Mouse (Mus musculus) myocyte (in vitro differentiated cells): ENCODE measurements around the gene Irx5. TPM values are rescaled to one million over a fixed set of nuclear protein-coding genes. Genes with fewer than 3 reads are reported as not detected.

Experiments
- H3K27me3 ChIP-seq: one replicate; pipeline ENCODE4 v1.6.1; 2011; ENCODE audit not compliant: control insufficient read depth, insufficient read depth, insufficient read length
- H3K36me3 ChIP-seq: one replicate; pipeline ENCODE4 v1.6.1; 2011; ENCODE audit not compliant: control insufficient read depth, insufficient read depth
- H3K4me2 ChIP-seq: one replicate; pipeline ENCODE4 v1.6.1; 2011; ENCODE audit warnings: low read depth, control low read depth
- H3K4me3 ChIP-seq: one replicate; pipeline ENCODE4 v1.5.1; 2011; ENCODE audit warnings: mild to moderate bottlenecking, control low read depth, moderate library complexity
- H3K79me2 ChIP-seq: one replicate; pipeline ENCODE4 v1.6.1; 2011; ENCODE audit not compliant: control insufficient read depth, insufficient read depth
- H3ac ChIP-seq: one replicate; pipeline ENCODE4 v1.6.1; 2011; ENCODE audit not compliant: control insufficient read depth, insufficient read length
- CEBPB ChIP-seq: IDR thresholded peaks from 2 replicates; pipeline ENCODE4 v1.6.1; 2011; ENCODE audit warnings: mild to moderate bottlenecking, moderate library complexity; ENCODE audit not compliant: poor library complexity, insufficient read depth, severe bottlenecking
- E2F4 ChIP-seq: IDR thresholded peaks from one replicate; pipeline ENCODE4 v1.6.1; 2011; ENCODE audit warnings: mild to moderate bottlenecking, control low read depth, moderate library complexity; ENCODE audit not compliant: insufficient read depth
- MAX ChIP-seq: IDR thresholded peaks from one replicate; pipeline ENCODE4 v1.6.1; 2011; ENCODE audit warnings: low read depth, mild to moderate bottlenecking, control low read depth
- MYOD1 ChIP-seq, 3 experiments: IDR thresholded peaks; one replicate each; pipeline ENCODE4 v1.6.1; 2011; ENCODE audit warnings: control low read depth in 2 of 3, low read depth in 2 of 3, mild to moderate bottlenecking in 2 of 3, moderate library complexity in 1 of 3; ENCODE audit not compliant: insufficient read length in 2 of 3, control insufficient read depth in 1 of 3
- MYOG ChIP-seq, 3 experiments: IDR thresholded peaks; one replicate each; pipeline ENCODE4 v1.6.1; 2011; ENCODE audit warnings: control low read depth in 2 of 3, low read depth in 2 of 3, mild to moderate bottlenecking in 2 of 3; ENCODE audit not compliant: insufficient read length in 2 of 3, control insufficient read depth in 1 of 3, insufficient read depth in 1 of 3
- POLR2A ChIP-seq: IDR thresholded peaks from one replicate; pipeline ENCODE4 v1.6.1; 2011; ENCODE audit warnings: low read depth, mild to moderate bottlenecking, control low read depth, moderate library complexity; ENCODE audit not compliant: insufficient read length
- POLR2AphosphoS2 ChIP-seq: IDR thresholded peaks from one replicate; pipeline ENCODE4 v1.6.1; 2011; ENCODE audit warnings: low read depth, control low read depth; ENCODE audit not compliant: insufficient read length
- REST ChIP-seq: IDR thresholded peaks from one replicate; pipeline ENCODE4 v1.6.1; 2011; ENCODE audit warnings: mild to moderate bottlenecking, control low read depth, moderate library complexity; ENCODE audit not compliant: insufficient read depth, insufficient read length
- SRF ChIP-seq: IDR thresholded peaks from one replicate; pipeline ENCODE4 v1.6.1; 2011; ENCODE audit warnings: low read depth; ENCODE audit not compliant: control insufficient read depth, insufficient read length
- TCF12 ChIP-seq: IDR thresholded peaks from one replicate; pipeline ENCODE4 v1.6.1; 2011; ENCODE audit warnings: mild to moderate bottlenecking, control low read depth; ENCODE audit not compliant: poor library complexity, insufficient read depth, severe bottlenecking
- TCF3 ChIP-seq: IDR thresholded peaks from one replicate; pipeline ENCODE4 v1.6.1; 2011; ENCODE audit warnings: low read depth, control low read depth; ENCODE audit not compliant: insufficient read length
- USF1 ChIP-seq: IDR thresholded peaks from one replicate; pipeline ENCODE4 v1.6.1; 2011; ENCODE audit warnings: low read depth, mild to moderate bottlenecking, control low read depth, moderate library complexity
- polyA plus RNA-seq: library from polyadenylated mRNA; unstranded; fragments of >200 nt; fragmentation: generic; extraction: Trizol; gene quantifications from one replicate; pipeline ENCODE4 v1.2.1, GENCODE M21; 2012; ENCODE audit warnings: missing spikeins

The Irx5 gene
- polyA plus RNA-seq, 1 experiment: 8.2 TPM

- peaks cover 45% of the 10 kb centered on the region for H3K79me2 ChIP-seq
- TF ChIP-seq POLR2AphosphoS2 (no peak), POLR2A (no peak), CEBPB (no peak), TCF3 (no peak), MYOD1 (IDR thresholded peaks at IDR 0.05; ENCODE audit: control insufficient read depth in 1 of 3, insufficient read length in 2 of 3, low read depth in 2 of 3) (peak; percentile 79 to 90 (median 83)), MYOG (IDR thresholded peaks at IDR 0.05; ENCODE audit: control insufficient read depth in 1 of 3, insufficient read depth in 1 of 3, insufficient read length in 2 of 3, low read depth in 2 of 3) (peak; percentile 57 to 87 (median 70)), E2F4 (no peak), MAX (no peak), USF1 (no peak), TCF12 (peak; percentile 44)
- no peak overlapping the region for H3ac ChIP-seq
- no peak overlapping the region for H3K4me3 ChIP-seq
- H3K36me3 ChIP-seq: peaks cover 4% of the 10 kb centered on the region
- no peaks in the 10 kb centered on the region for H3K27me3 ChIP-seq
- H3K4me2 ChIP-seq: peak overlapping the region; percentile 33
Observed at GRCm38 (mm10) chr8:92349898-92350486, 7.4 kb upstream of the Irx5 start.

DNA sequence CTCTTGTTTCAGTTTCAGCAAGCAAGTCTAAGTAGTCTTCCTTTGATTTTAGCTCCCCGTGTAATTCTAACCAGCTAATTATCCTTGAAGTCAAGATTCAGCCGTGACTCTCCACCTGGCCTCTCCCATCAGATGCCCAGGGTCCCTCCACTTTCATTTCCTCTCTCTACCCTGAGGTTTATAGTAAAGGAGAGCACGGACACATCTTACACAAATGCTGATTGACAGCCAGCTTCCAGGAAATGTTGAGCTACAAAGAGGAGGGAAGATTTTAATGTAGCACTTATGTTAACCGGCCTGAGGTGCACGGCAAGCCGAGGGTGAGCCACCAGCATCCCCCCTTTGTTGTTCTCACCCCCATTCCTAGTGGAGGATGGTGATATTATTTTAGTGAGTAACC, 4.0 kb upstream of the Irx5 start:
- Histone ChIP-seq H3K4me3 (peak overlapping the region; percentile 95), H3K36me3 (no peaks in the 10 kb centered on the region), H3K27me3 (no peaks in the 10 kb centered on the region), H3K79me2 (peaks cover 46% of the 10 kb centered on the region), H3ac (no peak overlapping the region), H3K4me2 (peak overlapping the region; percentile 94)
- TF ChIP-seq TCF12 (no peak), E2F4 (no peak), SRF (no peak), MYOD1 (IDR thresholded peaks at IDR 0.05; ENCODE audit: control insufficient read depth in 1 of 3, insufficient read length in 2 of 3, low read depth in 2 of 3) (peak in 1 of 3 experiments; percentile 5)

DNA sequence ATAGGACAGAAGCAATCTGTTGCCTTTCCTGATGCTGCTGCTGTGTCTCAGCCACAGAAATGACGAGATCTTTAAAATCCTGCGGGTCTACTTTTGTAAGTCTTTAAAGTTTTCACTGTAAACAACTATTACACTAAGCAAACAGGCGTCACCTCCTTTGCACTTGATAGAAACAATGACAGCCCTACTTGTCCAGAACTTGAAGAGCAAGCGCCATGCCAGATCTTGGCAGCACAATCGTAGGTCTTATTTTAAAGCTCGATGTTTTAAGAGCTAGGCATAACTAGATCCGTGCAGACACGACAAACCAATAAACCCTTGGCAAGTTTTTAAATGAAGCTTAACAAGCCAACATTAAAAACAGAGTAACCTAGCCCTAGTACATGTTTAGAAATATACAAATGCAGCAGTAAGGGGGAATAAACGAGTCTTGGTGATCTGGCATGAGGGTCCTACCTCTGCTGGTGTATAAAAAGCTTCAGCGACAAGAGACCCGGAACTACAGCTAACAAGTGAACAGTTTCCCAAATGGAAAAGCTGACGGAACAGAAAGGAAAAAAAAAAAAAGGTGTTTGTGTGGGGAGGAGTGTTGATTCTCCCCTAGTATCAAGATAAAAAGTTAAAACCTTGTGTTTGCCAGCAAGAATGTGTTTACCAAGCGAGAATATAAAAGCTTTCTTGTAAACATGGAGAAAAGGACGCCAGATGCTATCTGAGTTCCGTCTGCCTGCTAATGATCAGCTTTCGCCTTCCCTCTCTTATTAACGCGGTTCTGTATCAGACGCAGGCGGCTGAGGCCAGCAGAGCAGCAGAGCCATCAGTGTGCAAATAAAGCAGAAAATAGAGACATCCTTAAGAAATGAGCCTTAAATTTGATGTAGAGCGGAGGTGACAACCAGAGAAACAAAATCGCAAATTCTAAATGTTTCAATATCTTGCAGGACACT, 2.6 kb upstream of the Irx5 start:
- no peak for TF ChIP-seq MYOD1 (IDR thresholded peaks at IDR 0.05; ENCODE audit: control insufficient read depth in 1 of 3, insufficient read length in 2 of 3, low read depth in 2 of 3)
- TF ChIP-seq MYOG (IDR thresholded peaks at IDR 0.05; ENCODE audit: control insufficient read depth in 1 of 3, insufficient read depth in 1 of 3, insufficient read length in 2 of 3, low read depth in 2 of 3): no peak
- no peak for TF ChIP-seq SRF
- TF ChIP-seq CEBPB: no peak
- TF ChIP-seq REST: no peak
- TF ChIP-seq MAX: no peak
- TF ChIP-seq TCF3: no peak
- TF ChIP-seq POLR2AphosphoS2: no peak
- no peak for TF ChIP-seq E2F4
- no peak for TF ChIP-seq USF1
- no peak for TF ChIP-seq POLR2A
- no peak for TF ChIP-seq TCF12
- no peaks in the 10 kb centered on the region for H3K27me3 ChIP-seq
- peak overlapping the region; percentile 94 for H3K4me2 ChIP-seq
- peaks cover 57% of the 10 kb centered on the region for H3K79me2 ChIP-seq
- H3ac ChIP-seq: peak overlapping the region; percentile 98
- H3K36me3 ChIP-seq: no peaks in the 10 kb centered on the region
- peak overlapping the region; percentile 95 for H3K4me3 ChIP-seq

- peaks cover 54% of the 10 kb centered on the region for H3K79me2 ChIP-seq
- TF ChIP-seq POLR2A (peak; percentile 95), USF1 (no peak), SRF (peak; percentile 12), POLR2AphosphoS2 (peak; percentile 93), MYOG (IDR thresholded peaks at IDR 0.05; ENCODE audit: control insufficient read depth in 1 of 3, insufficient read depth in 1 of 3, insufficient read length in 2 of 3, low read depth in 2 of 3) (peak in 2 of 3 experiments; percentile 13 to 65), REST (peak; percentile 0), MYOD1 (IDR thresholded peaks at IDR 0.05; ENCODE audit: control insufficient read depth in 1 of 3, insufficient read length in 2 of 3, low read depth in 2 of 3) (peak in 1 of 3 experiments; percentile 61), TCF3 (no peak), TCF12 (no peak), CEBPB (peak; percentile 43; the same call in 1 of the 2 replicates)
- H3ac ChIP-seq: peak overlapping the region; percentile 98
- peak overlapping the region; percentile 94 for H3K4me2 ChIP-seq
- H3K36me3 ChIP-seq: no peaks in the 10 kb centered on the region
- H3K4me3 ChIP-seq: peak overlapping the region; percentile 95
- H3K27me3 ChIP-seq: no peaks in the 10 kb centered on the region
Observed at GRCm38 (mm10) chr8:92355701-92356612, 1.5 kb upstream of the Irx5 start.
